Mouse (Mus musculus): Measurements from ENCODE around the gene Dad1. TPM values are rescaled to one million over a fixed set of nuclear protein-coding genes. Genes with fewer than 3 reads are reported as not detected.
A peak's percentile ranks its signal among the peaks of the same experiment; 100 is the strongest.

Dad1 gene
- total and polyA plus RNA-seq, 3 experiments = 186 to 320 TPM; not detected in 1

DNA sequence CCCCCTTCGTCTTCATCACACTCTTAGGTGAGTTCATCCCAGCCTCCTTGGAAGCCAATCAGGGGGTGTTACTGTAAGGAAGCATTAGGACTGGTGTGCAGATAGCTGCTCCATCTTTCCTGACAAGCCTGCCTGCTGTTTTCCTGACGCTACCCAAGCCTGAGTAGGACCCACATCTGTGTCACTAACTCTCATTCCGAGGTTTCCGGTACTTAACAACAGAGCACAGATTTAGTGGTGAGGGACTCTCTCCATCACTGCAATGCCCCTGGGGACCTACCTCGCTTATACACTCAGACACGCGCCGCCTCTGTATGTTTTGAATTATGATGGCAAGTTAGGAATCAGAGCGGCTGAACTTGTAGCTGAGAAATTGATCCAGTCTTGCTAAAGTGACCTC, 35.2 kb downstream of the Dad1 start:
- TF ChIP-seq CTCF (IDR thresholded peaks at IDR 0.05 in 2 of 3, conservative IDR thresholded peaks at IDR 0.05 in 1 of 3; ENCODE audit: control insufficient read depth in 1 of 3, insufficient read depth in 1 of 3, low read depth in 2 of 3, low read length in 3 of 3, poor library complexity in 1 of 3, severe bottlenecking in 1 of 3) (no peak), JUND (IDR thresholded peaks at IDR 0.05; ENCODE audit: low read depth, low read length) (no peak), BHLHE40 (IDR thresholded peaks at IDR 0.05; ENCODE audit: borderline replicate concordance, low read depth, low read length) (no peak), SIN3A (IDR thresholded peaks at IDR 0.05; ENCODE audit: low read length) (no peak), KAT2A (conservative IDR thresholded peaks at IDR 0.05; ENCODE audit: low read depth, low read length) (no peak), POLR2AphosphoS2 (IDR thresholded peaks at IDR 0.05; ENCODE audit: low read length) (no peak), NRF1 (IDR thresholded peaks at IDR 0.05; ENCODE audit: insufficient read depth, low read depth, low read length, poor library complexity, severe bottlenecking) (no peak), ZNF384 (IDR thresholded peaks at IDR 0.05; ENCODE audit: low read depth, low read length) (no peak), ELF1 (IDR thresholded peaks at IDR 0.05; ENCODE audit: low read depth, low read length) (no peak), MXI1 (IDR thresholded peaks at IDR 0.05; ENCODE audit: low read depth, low read length) (no peak), ETS1 (IDR thresholded peaks at IDR 0.05; ENCODE audit: low read depth, low read length) (no peak), RCOR1 (IDR thresholded peaks at IDR 0.05; ENCODE audit: low read depth, low read length) (no peak)
- no peaks in the 10 kb centered on the region for H3K79me2 ChIP-seq (ENCODE audit: control insufficient read depth, insufficient read depth, low read length, poor library complexity)

GRCm38 (mm10) chr14:54218233-54218632, 35.7 kb downstream of the Dad1 start:
- Histone ChIP-seq H3K4me3 (ENCODE audit: control insufficient read depth in 1 of 2, insufficient read depth in 1 of 2, low read depth in 2 of 2, low read length in 2 of 2) (no peak overlapping the region), H3K4me1 (ENCODE audit: control insufficient read depth in 1 of 2, insufficient read depth in 2 of 2, low read length in 2 of 2) (peaks cover 7 to 27% of the 10 kb centered on the region in 2 experiments), H3K9me3 (replicated peaks; ENCODE audit: insufficient read depth, low read length) (no peaks in the 10 kb centered on the region), H3K27ac (ENCODE audit: control insufficient read depth, low read depth, low read length) (no peak overlapping the region), H3K27me3 (ENCODE audit: control insufficient read depth in 1 of 2, insufficient read depth in 2 of 2, low read length in 2 of 2) (no peaks in the 10 kb centered on the region), H3K36me3 (ENCODE audit: control insufficient read depth in 1 of 2, insufficient read depth in 2 of 2, low read length in 2 of 2) (peaks cover 0 to 14% of the 10 kb centered on the region in 2 experiments; a peak in 2 of 4 replicates), H3K9ac (ENCODE audit: control insufficient read depth, low read depth, low read length, poor library complexity, severe bottlenecking) (no peak overlapping the region), H3K79me2 (ENCODE audit: control insufficient read depth, insufficient read depth, low read length, poor library complexity) (no peaks in the 10 kb centered on the region)
- no peak for TF ChIP-seq JUND (IDR thresholded peaks at IDR 0.05; ENCODE audit: low read depth, low read length)
- TF ChIP-seq RCOR1 (IDR thresholded peaks at IDR 0.05; ENCODE audit: low read depth, low read length) = no peak
- TF ChIP-seq ZNF384 (IDR thresholded peaks at IDR 0.05; ENCODE audit: low read depth, low read length) = peak; percentile 60
- no peak for DNase-seq (ENCODE audit: low read depth, low spot score)

More for the DNA sequence above, 35.2 kb downstream of the Dad1 start:
- Histone ChIP-seq H3K36me3 (ENCODE audit: control insufficient read depth in 1 of 2, insufficient read depth in 2 of 2, low read length in 2 of 2) (peaks cover 0 to 14% of the 10 kb centered on the region in 2 experiments; a peak in 2 of 4 replicates), H3K9me3 (replicated peaks; ENCODE audit: insufficient read depth, low read length) (no peaks in the 10 kb centered on the region), H3K27ac (ENCODE audit: control insufficient read depth, low read depth, low read length) (no peak overlapping the region), H3K9ac (ENCODE audit: control insufficient read depth, low read depth, low read length, poor library complexity, severe bottlenecking) (no peak overlapping the region), H3K4me1 (ENCODE audit: control insufficient read depth in 1 of 2, insufficient read depth in 2 of 2, low read length in 2 of 2) (peaks cover 7 to 28% of the 10 kb centered on the region in 2 experiments), H3K4me3 (ENCODE audit: control insufficient read depth in 1 of 2, insufficient read depth in 1 of 2, low read depth in 2 of 2, low read length in 2 of 2) (no peak overlapping the region), H3K27me3 (ENCODE audit: control insufficient read depth in 1 of 2, insufficient read depth in 2 of 2, low read length in 2 of 2) (no peaks in the 10 kb centered on the region)
- DNase-seq (ENCODE audit: low read depth, low spot score) = no peak

GRCm38 (mm10) chr14:54216126-54216525, 37.8 kb downstream of the Dad1 start:
- H3K36me3 ChIP-seq (ENCODE audit: control insufficient read depth in 1 of 2, insufficient read depth in 2 of 2, low read length in 2 of 2) = peaks cover 0 to 3% of the 10 kb centered on the region in 2 experiments; a peak in 2 of 4 replicates
- no peak overlapping the region for H3K27ac ChIP-seq (ENCODE audit: control insufficient read depth, low read depth, low read length)
- H3K4me1 ChIP-seq (ENCODE audit: control insufficient read depth in 1 of 2, insufficient read depth in 2 of 2, low read length in 2 of 2) = peaks cover 4 to 10% of the 10 kb centered on the region in 2 experiments
- no peak for DNase-seq (ENCODE audit: low read depth, low spot score)
- H3K4me3 ChIP-seq (ENCODE audit: control insufficient read depth in 1 of 2, insufficient read depth in 1 of 2, low read depth in 2 of 2, low read length in 2 of 2) = no peak overlapping the region
- no peaks in the 10 kb centered on the region for H3K9me3 ChIP-seq (replicated peaks; ENCODE audit: insufficient read depth, low read length)
- no peak overlapping the region for H3K9ac ChIP-seq (ENCODE audit: control insufficient read depth, low read depth, low read length, poor library complexity, severe bottlenecking)
- TF ChIP-seq ZMIZ1 (IDR thresholded peaks at IDR 0.05; ENCODE audit: low read depth, low read length) = no peak
- TF ChIP-seq USF1 (IDR thresholded peaks at IDR 0.05; ENCODE audit: low read depth, low read length) = no peak
- no peak for TF ChIP-seq CHD1 (IDR thresholded peaks at IDR 0.05; ENCODE audit: low read depth, low read length)
- TF ChIP-seq MYC (IDR thresholded peaks at IDR 0.05; ENCODE audit: low read depth, low read length) = no peak
- no peak for TF ChIP-seq MEF2A (IDR thresholded peaks at IDR 0.05; ENCODE audit: extremely low read depth, insufficient replicate concordance, low read depth, low read length, poor library complexity, severe bottlenecking)
- TF ChIP-seq RAD21 (IDR thresholded peaks at IDR 0.05; ENCODE audit: low read depth, low read length) = no peak
- no peak for TF ChIP-seq MAX (IDR thresholded peaks at IDR 0.05; ENCODE audit: low read length)
- TF ChIP-seq ELF1 (IDR thresholded peaks at IDR 0.05; ENCODE audit: low read depth, low read length) = no peak
- no peak for TF ChIP-seq MAFK (IDR thresholded peaks at IDR 0.05; ENCODE audit: borderline replicate concordance, low read depth, low read length)
- TF ChIP-seq CTCF (IDR thresholded peaks at IDR 0.05 in 2 of 3, conservative IDR thresholded peaks at IDR 0.05 in 1 of 3; ENCODE audit: control insufficient read depth in 1 of 3, insufficient read depth in 1 of 3, low read depth in 2 of 3, low read length in 3 of 3, poor library complexity in 1 of 3, severe bottlenecking in 1 of 3) = no peak
- TF ChIP-seq UBTF (IDR thresholded peaks at IDR 0.05; ENCODE audit: borderline replicate concordance, insufficient read depth, low read depth, low read length) = no peak
- no peak for TF ChIP-seq RCOR1 (IDR thresholded peaks at IDR 0.05; ENCODE audit: low read depth, low read length)
- TF ChIP-seq MYB (IDR thresholded peaks at IDR 0.05; ENCODE audit: low read depth, low read length) = no peak
- TF ChIP-seq NRF1 (IDR thresholded peaks at IDR 0.05; ENCODE audit: insufficient read depth, low read depth, low read length, poor library complexity, severe bottlenecking) = no peak
- TF ChIP-seq MXI1 (IDR thresholded peaks at IDR 0.05; ENCODE audit: low read depth, low read length) = no peak
- no peak for TF ChIP-seq KAT2A (conservative IDR thresholded peaks at IDR 0.05; ENCODE audit: low read depth, low read length)
- TF ChIP-seq POLR2A (IDR thresholded peaks at IDR 0.05; ENCODE audit: control insufficient read depth in 1 of 2, insufficient read depth in 1 of 2, low read depth in 1 of 2, low read length in 2 of 2, poor library complexity in 1 of 2) = no peak
- TF ChIP-seq POLR2AphosphoS2 (IDR thresholded peaks at IDR 0.05; ENCODE audit: low read length) = no peak
- no peaks in the 10 kb centered on the region for H3K79me2 ChIP-seq (ENCODE audit: control insufficient read depth, insufficient read depth, low read length, poor library complexity)
- H3K27me3 ChIP-seq (ENCODE audit: control insufficient read depth in 1 of 2, insufficient read depth in 2 of 2, low read length in 2 of 2) = no peaks in the 10 kb centered on the region
